Mouse (Mus musculus) small intestine, adult 2 months (tissue): Measurements from ENCODE around the gene Fam20b.

Source experiments
- CTCF ChIP-seq: fragments of 200-500 bp; IDR thresholded peaks from 2 replicates; pipeline ENCODE4 v1.5.1; 2012; ENCODE audit warnings: low read depth, mild to moderate bottlenecking, control low read depth, inconsistent platforms, low read length, moderate library complexity, mixed read lengths; ENCODE audit not compliant: insufficient replicate concordance, insufficient read length; ENCODE audit errors: extremely low read depth
- POLR2A ChIP-seq: fragments of 200-500 bp; IDR thresholded peaks from 2 replicates; pipeline ENCODE4 v1.6.1; 2012; ENCODE audit warnings: low read depth, mild to moderate bottlenecking, control low read depth, inconsistent platforms, low read length, moderate library complexity

DNA sequence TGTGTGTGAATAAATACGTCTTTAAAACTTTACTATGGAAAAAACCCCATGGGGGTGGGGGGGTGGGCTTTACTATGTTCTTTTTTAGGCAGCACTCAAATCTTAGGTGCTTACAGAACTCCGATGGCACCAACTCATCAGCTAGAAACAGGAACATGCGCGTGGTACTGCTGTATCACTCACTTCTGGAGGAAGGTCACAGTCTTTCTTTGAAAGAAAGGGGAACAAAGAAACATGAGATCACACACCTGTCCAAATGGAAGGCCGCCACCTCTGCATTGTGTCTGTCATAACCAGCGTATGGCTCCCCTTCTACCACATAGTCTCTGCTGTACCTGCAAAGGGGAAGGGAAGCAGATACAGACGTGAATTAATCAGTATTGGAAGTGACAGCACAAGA is 16.7 kb downstream of the Fam20b start:
- TF ChIP-seq CTCF (no peak), POLR2A (no peak)
